22 mouse cellular contexts compared by ENCODE assay signal in genomic region chr2:112625156-112625555, GRCm38 (mm10).
"Had no signal": no experiment of that assay in that cellular context is flagged by ENCODE, and none has a peak within 500 bp of the region (broad histone marks: within the 10 kb centered on the region; RNA-seq: fewer than 3 reads in every experiment).

No protein-coding gene starts in this region.

- H3K27me3 ChIP-seq: limb, embryonic 13.5 days; liver, embryonic 12.5 days; liver, embryonic 15.5 days; lung, embryonic 15.5 days; midbrain, embryonic 15.5 days; neural tube, embryonic 12.5 days; neural tube, embryonic 15.5 days had no signal

- H3K9me3 ChIP-seq: limb, embryonic 10.5 days; limb, embryonic 13.5 days; liver, embryonic 12.5 days; liver, embryonic 15.5 days; lung, embryonic 15.5 days; midbrain, embryonic 15.5 days; neural tube, embryonic 12.5 days; neural tube, embryonic 15.5 days had no signal

- DNase-seq: kidney, adult 2 months; kidney, postnatal 25 days; layer of hippocampus, adult 9-11 months; liver; lung, adult 18-20 months; lung, postnatal 14 days; lung, postnatal 4 days; right cerebral cortex, adult 18-20 months; right cerebral cortex, postnatal 14 days; right cerebral cortex, postnatal 4 days; thymus, postnatal 25 days had no signal

- H3K4me1 ChIP-seq: limb, embryonic 10.5 days; liver, embryonic 12.5 days; liver, embryonic 15.5 days; lung, embryonic 15.5 days; midbrain, embryonic 15.5 days; neural tube, embryonic 12.5 days; neural tube, embryonic 15.5 days had no signal

- H3K36me3 ChIP-seq: limb, embryonic 10.5 days; limb, embryonic 13.5 days; liver, embryonic 12.5 days; liver, embryonic 15.5 days; lung, embryonic 15.5 days; midbrain, embryonic 15.5 days; neural tube, embryonic 12.5 days; neural tube, embryonic 15.5 days had no signal

- H3K4me2 ChIP-seq: limb, embryonic 13.5 days; liver, embryonic 12.5 days; liver, embryonic 15.5 days; lung, embryonic 15.5 days; midbrain, embryonic 11.5 days; midbrain, embryonic 15.5 days; neural tube, embryonic 12.5 days; neural tube, embryonic 15.5 days had no signal

- H3K9ac ChIP-seq: limb, embryonic 13.5 days; liver, embryonic 12.5 days; liver, embryonic 15.5 days; lung, embryonic 15.5 days; midbrain, embryonic 15.5 days; neural tube, embryonic 12.5 days; neural tube, embryonic 15.5 days had no signal

- ATAC-seq: liver, embryonic 12.5 days; midbrain, embryonic 15.5 days had no signal

- H3K27ac ChIP-seq: kidney, postnatal 0 days; layer of hippocampus, adult 2 months; limb, embryonic 10.5 days; limb, embryonic 13.5 days; liver, embryonic 12.5 days; liver, embryonic 15.5 days; lung, embryonic 15.5 days; midbrain, embryonic 15.5 days; neural tube, embryonic 12.5 days; neural tube, embryonic 15.5 days had no signal

- H3K4me3 ChIP-seq: layer of hippocampus, adult 2 months; limb, embryonic 10.5 days; limb, embryonic 13.5 days; liver, embryonic 12.5 days; liver, embryonic 15.5 days; lung, embryonic 15.5 days; midbrain, embryonic 15.5 days; neural tube, embryonic 12.5 days; neural tube, embryonic 15.5 days had no signal
